Mouse (Mus musculus) thymus, adult 2 months (tissue): ENCODE results near the gene Themis3.

Source experiments
- CTCF ChIP-seq: fragments of 200-500 bp; IDR thresholded peaks from 2 replicates; pipeline ENCODE4 v1.5.1; 2012; ENCODE audit warnings: mild to moderate bottlenecking, control low read depth, low read length, moderate library complexity, borderline replicate concordance; ENCODE audit not compliant: control insufficient read depth, poor library complexity, insufficient read depth; ENCODE audit errors: extremely low read depth
- POLR2A ChIP-seq: fragments of 200-500 bp; IDR thresholded peaks from 2 replicates; pipeline ENCODE4 v1.6.1; 2012; ENCODE audit warnings: mild to moderate bottlenecking, low read length, control low read depth, moderate library complexity; ENCODE audit not compliant: control insufficient read depth, poor library complexity, insufficient read depth; ENCODE audit errors: extremely low read depth

DNA sequence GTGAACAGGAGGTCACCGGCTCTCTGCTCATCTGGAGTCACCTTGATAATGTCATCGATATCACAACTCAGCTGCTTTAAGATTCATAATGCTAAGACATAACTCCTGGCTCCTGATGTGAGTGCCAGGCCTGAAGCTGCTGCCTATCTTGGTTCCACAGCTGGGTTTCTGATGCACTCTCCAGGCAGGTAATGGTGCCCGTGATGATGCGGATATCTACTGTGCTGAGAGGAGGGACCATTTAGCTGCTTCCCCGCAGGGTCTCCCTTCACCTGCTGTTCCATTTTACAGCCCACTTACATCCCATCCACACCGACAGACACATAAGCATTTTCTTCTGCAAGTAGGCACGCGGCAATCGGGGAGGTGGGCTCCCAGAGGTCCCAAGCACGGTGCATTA lies 7.7 kb downstream of the Themis3 start:
- TF ChIP-seq POLR2A = no peak
- no peak for TF ChIP-seq CTCF
